Mouse (Mus musculus) heart, adult 2 months (tissue): ENCODE measurements around the gene Cul9. TPM values are rescaled to one million over a fixed set of nuclear protein-coding genes. Genes with fewer than 3 reads are reported as not detected.
A peak's percentile ranks its signal among the peaks of the same experiment; 100 is the strongest.

Source experiments
- DNase-seq, 2 experiments: peaks; one replicate each; pipeline ENCODE4 v3.0.0; 2021
- H3K27ac ChIP-seq: fragments of 200-600 bp; 2 replicates; pipeline ENCODE4 v1.8.1; 2022
- H3K27me3 ChIP-seq: fragments of 200-500 bp; 2 replicates; pipeline ENCODE4 v1.6.1; 2012; ENCODE audit warnings: mild to moderate bottlenecking, low read length, inconsistent platforms, mixed read lengths; ENCODE audit not compliant: control insufficient read depth, insufficient read depth
- H3K36me3 ChIP-seq: fragments of 200-500 bp; 2 replicates; pipeline ENCODE4 v1.6.1; 2012; ENCODE audit warnings: low read length, inconsistent platforms; ENCODE audit not compliant: control insufficient read depth, insufficient read depth
- H3K4me1 ChIP-seq: fragments of 200-500 bp; 2 replicates; pipeline ENCODE4 v1.6.1; 2011; ENCODE audit warnings: low read length; ENCODE audit not compliant: control insufficient read depth, insufficient read depth
- H3K4me3 ChIP-seq: fragments of 200-600 bp; 2 replicates; pipeline ENCODE4 v1.8.1; 2022
- H3K79me2 ChIP-seq: fragments of 200-500 bp; replicated peaks from 2 replicates; pipeline ENCODE4 v1.6.1; 2012; ENCODE audit warnings: mild to moderate bottlenecking, inconsistent platforms, low read length, moderate library complexity, mixed read lengths; ENCODE audit not compliant: control insufficient read depth, insufficient read depth
- H3K9ac ChIP-seq: fragments of 200-500 bp; 2 replicates; pipeline ENCODE4 v1.6.1; 2012; ENCODE audit warnings: low read depth, mild to moderate bottlenecking, control low read depth, inconsistent platforms, low read length, mixed read lengths
- CTCF ChIP-seq: fragments of 200-600 bp; IDR thresholded peaks from 2 replicates; pipeline ENCODE4 v1.8.1; 2022; ENCODE audit warnings: antibody characterized with exemption, mild to moderate bottlenecking, moderate library complexity
- EP300 ChIP-seq: fragments of 200-500 bp; IDR thresholded peaks from 2 replicates; pipeline ENCODE4 v1.6.1; 2011; ENCODE audit warnings: low read depth, low read length, control low read depth; ENCODE audit not compliant: insufficient read depth
- POLR2A ChIP-seq: fragments of 200-500 bp; IDR thresholded peaks from 2 replicates; pipeline ENCODE4 v1.6.1; 2011; ENCODE audit warnings: mild to moderate bottlenecking, low read depth, low read length, control low read depth; ENCODE audit not compliant: insufficient read depth
- WGBS: fragments of 180-500 bp; shearing (Covaris S2); methylation state at CpG from one replicate; pipeline ENCODE4 v1.1.7; 2018; 5-methylcytosine and 5-hydroxymethylcytosine counted together
- intact Hi-C: fragments of 180-260 bp; cut with DNase I; formaldehyde crosslinking; loops from one replicate; pipeline ENCODE4 v1.15.1; 2025
- polyA plus RNA-seq: library from polyadenylated mRNA; depleted of rRNA; stranded (reverse); fragments of >200 nt; gene quantifications from 2 replicates; pipeline ENCODE4 v1.2.3, GENCODE M21; 2012
- total RNA-seq, 2 experiments: library from RNA; stranded (reverse); gene quantifications; 2 replicates each; pipeline ENCODE4 v1.2.3; 2021

The Cul9 gene
- total and polyA plus RNA-seq, 3 experiments, result 20.1 to 21.9 (median 21.6) TPM

DNA sequence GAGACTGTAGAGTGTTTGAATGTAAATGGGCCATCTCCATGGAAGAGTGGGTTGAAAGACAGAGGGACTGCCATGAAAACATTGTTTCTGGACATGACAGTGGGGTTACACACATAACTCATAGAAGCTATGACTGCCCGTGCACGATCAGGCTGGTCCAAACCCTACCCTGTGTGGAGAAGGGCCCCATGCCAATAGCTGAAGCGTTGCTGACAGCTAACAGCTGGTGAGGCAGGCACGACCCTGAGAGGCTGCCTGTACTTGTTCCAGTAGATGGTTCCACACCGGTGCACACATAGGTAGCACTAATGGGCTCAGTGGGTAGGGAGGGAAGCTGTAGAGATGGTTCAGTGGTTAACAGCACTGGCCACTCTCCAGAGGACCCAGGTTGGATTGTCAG lies 50.7 kb downstream of the Cul9 start:
- H3K27me3 ChIP-seq, result no peaks in the 10 kb centered on the region
- no peak for DNase-seq
- H3K79me2 ChIP-seq, result no peaks in the 10 kb centered on the region
- no peak overlapping the region for H3K4me3 ChIP-seq
- no peak for TF ChIP-seq POLR2A
- TF ChIP-seq EP300, result no peak
- TF ChIP-seq CTCF, result no peak
- intact Hi-C loops, result no loop called here
- no peak overlapping the region for H3K27ac ChIP-seq
- 52% methylated on average over 5 of the region's 5 CpGs for WGBS
- H3K9ac ChIP-seq, result no peak overlapping the region
- no peaks in the 10 kb centered on the region for H3K36me3 ChIP-seq
- H3K4me1 ChIP-seq, result no peaks in the 10 kb centered on the region

GRCm38 (mm10) chr17:46487431-46487830 lies 58.8 kb downstream of the Cul9 start, which contains the start of gene Ttbk1:
TSS of gene Ttbk1 (minus strand) at chr17:46487675.
- Histone ChIP-seq H3K4me1 (no peaks in the 10 kb centered on the region), H3K27ac (no peak within 1 kb of the TSS), H3K4me3 (no peak within 1 kb of the TSS), H3K79me2 (no peaks in the 10 kb centered on the region), H3K9ac (no peak within 1 kb of the TSS), H3K27me3 (peaks cover 13% of the 10 kb centered on the region), H3K36me3 (no peaks in the 10 kb centered on the region)
- no peak for TF ChIP-seq EP300
- WGBS, result 1% methylated on average over 36 of the region's 49 CpGs
- DNase-seq, result no peak
- intact Hi-C loops, result no loop called here

- no peak overlapping the region for H3K9ac ChIP-seq
- no peak for DNase-seq
- no peaks in the 10 kb centered on the region for H3K36me3 ChIP-seq
- H3K27ac ChIP-seq, result no peak overlapping the region
- H3K4me3 ChIP-seq, result no peak overlapping the region
- peaks cover 13% of the 10 kb centered on the region for H3K27me3 ChIP-seq
- H3K4me1 ChIP-seq, result no peaks in the 10 kb centered on the region
- 5% methylated on average over 22 of the region's 22 CpGs for WGBS
- TF ChIP-seq CTCF, result no peak
- TF ChIP-seq EP300, result no peak
- no peak for TF ChIP-seq POLR2A
- H3K79me2 ChIP-seq, result no peaks in the 10 kb centered on the region
- intact Hi-C loops, result no loop called here
Observed at GRCm38 (mm10) chr17:46486995-46487394, 59.2 kb downstream of the Cul9 start.

DNA sequence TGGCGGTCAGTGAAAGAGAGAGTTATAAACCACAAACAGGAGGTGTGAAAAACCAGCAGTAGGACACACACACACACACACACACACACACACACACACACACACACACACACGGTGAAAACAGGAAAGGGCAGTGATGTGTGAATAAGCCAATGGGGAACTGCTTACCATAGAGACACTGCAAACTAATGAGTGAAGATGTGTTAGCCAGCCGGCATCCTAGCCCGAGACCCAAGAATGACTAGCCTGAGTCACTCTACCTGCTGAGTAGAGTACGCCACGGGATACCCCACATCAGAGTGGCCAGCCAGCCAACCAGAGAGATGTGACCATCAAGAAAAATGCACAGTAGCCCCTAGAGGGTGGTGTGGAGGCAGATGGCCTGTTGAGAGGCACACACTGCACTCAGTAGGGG lies 61.7 kb downstream of the Cul9 start:
- 19% methylated on average over 6 of the region's 6 CpGs for WGBS
- Histone ChIP-seq H3K27ac (no peak overlapping the region), H3K4me1 (no peaks in the 10 kb centered on the region), H3K27me3 (peaks cover 13% of the 10 kb centered on the region), H3K36me3 (no peaks in the 10 kb centered on the region), H3K79me2 (no peaks in the 10 kb centered on the region), H3K9ac (no peak overlapping the region), H3K4me3 (no peak overlapping the region)
- no peak for DNase-seq
- intact Hi-C loops, result no loop called here
- no peak for TF ChIP-seq CTCF

- no peak overlapping the region for H3K9ac ChIP-seq
- intact Hi-C loops, result no loop called here
Observed at GRCm38 (mm10) chr17:46484021-46484431, 62.2 kb downstream of the Cul9 start.

GRCm38 (mm10) chr17:46483561-46484001 lies 62.6 kb downstream of the Cul9 start:
- Histone ChIP-seq H3K79me2 (no peaks in the 10 kb centered on the region), H3K9ac (no peak overlapping the region), H3K4me1 (no peaks in the 10 kb centered on the region), H3K27ac (no peak overlapping the region), H3K36me3 (no peaks in the 10 kb centered on the region), H3K4me3 (peak overlapping the region; percentile 23; the same call in 1 of the 2 replicates), H3K27me3 (peaks cover 13% of the 10 kb centered on the region)
- peak in 1 of 2 experiments; percentile 21 for DNase-seq
- 3% methylated on average over 16 of the region's 16 CpGs for WGBS
- no peak for TF ChIP-seq EP300
- intact Hi-C loops, result no loop called here

More at GRCm38 (mm10) chr17:46484021-46484431, 62.2 kb downstream of the Cul9 start:
- TF ChIP-seq POLR2A (no peak), EP300 (no peak), CTCF (no peak)
- Histone ChIP-seq H3K27me3 (peaks cover 13% of the 10 kb centered on the region), H3K4me3 (peak overlapping the region; percentile 23; the same call in 1 of the 2 replicates), H3K79me2 (no peaks in the 10 kb centered on the region), H3K27ac (no peak overlapping the region), H3K4me1 (no peaks in the 10 kb centered on the region), H3K36me3 (no peaks in the 10 kb centered on the region)
- peak in 1 of 2 experiments; percentile 8 for DNase-seq
- WGBS, result under 1% methylated on average over 13 of the region's 13 CpGs

DNA sequence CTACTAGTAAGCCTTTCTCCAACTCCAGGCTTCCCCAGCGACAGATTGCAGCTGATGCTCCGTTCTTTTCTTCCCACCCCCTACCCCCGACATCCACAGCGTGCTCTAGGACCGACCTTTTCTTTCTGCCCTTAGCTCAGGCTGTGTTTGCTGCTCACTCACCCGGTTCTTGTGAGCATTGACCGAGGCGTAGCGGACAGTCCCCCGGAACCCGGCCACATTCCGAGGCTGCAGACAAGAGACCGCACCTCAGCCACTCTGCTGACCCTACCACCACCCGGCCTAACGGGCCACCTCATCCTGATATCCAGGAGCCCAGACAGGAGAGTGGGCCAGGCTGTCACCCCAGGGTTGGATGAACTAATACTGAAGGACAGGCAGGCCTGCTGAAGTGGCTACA lies 68.9 kb downstream of the Cul9 start:
- TF ChIP-seq POLR2A (no peak), CTCF (no peak), EP300 (no peak)
- intact Hi-C loops, result no loop called here
- no peak for DNase-seq
- no peaks in the 10 kb centered on the region for H3K4me1 ChIP-seq
- H3K4me3 ChIP-seq, result no peak overlapping the region
- no peaks in the 10 kb centered on the region for H3K79me2 ChIP-seq
- no peak overlapping the region for H3K9ac ChIP-seq
- H3K27me3 ChIP-seq, result no peaks in the 10 kb centered on the region
- H3K36me3 ChIP-seq, result no peaks in the 10 kb centered on the region
- no peak overlapping the region for H3K27ac ChIP-seq
- 90% methylated on average over 15 of the region's 15 CpGs for WGBS
